Mouse (Mus musculus): ENCODE results near the gene Chek2.

GRCm38 (mm10) chr5:110877666-110878505 is 38.1 kb downstream of the Chek2 start:
- no peak for TF ChIP-seq CTCF (IDR thresholded peaks at IDR 0.05; ENCODE audit: control insufficient read depth, insufficient read depth, low read length)
- TF ChIP-seq POLR2A (IDR thresholded peaks at IDR 0.05; ENCODE audit: borderline replicate concordance, control insufficient read depth, low read depth, low read length) = no peak
